ENCODE assay signal across 11 mouse cellular contexts in the genomic region with DNA sequence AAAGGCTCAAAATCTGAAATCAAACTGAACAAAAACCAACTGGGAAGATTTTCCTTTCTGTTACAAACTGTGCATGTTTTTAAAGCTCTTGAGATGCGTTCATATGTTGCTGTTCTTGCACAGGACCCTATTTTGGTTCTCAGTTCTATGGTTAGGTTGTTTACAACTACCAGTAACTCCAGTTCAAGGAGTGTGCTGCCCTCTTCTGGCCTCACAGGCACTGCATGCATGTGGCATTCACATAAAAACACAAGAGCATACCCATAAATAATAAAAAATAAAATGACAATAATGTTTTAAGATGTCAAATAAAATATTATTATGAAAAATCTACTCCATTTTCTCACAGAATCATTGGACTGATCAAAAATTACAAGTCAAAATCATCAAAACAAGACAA.
DNase-seq lines count a peak whose midpoint lies in the region; ATAC-seq and TF ChIP-seq lines count a peak whose summit lies in the region.
"Had no signal": no experiment of that assay in that cellular context is flagged by ENCODE, and none has a peak within 500 bp of the region (broad histone marks: within the 10 kb centered on the region; RNA-seq: fewer than 3 reads in every experiment).

No protein-coding gene starts in this region.

- no peak overlapping the region for H3K9ac ChIP-seq in heart, adult 2 months (ENCODE audit: low read depth, low read length)
- H3K9ac ChIP-seq: heart, embryonic 13.5 days; hindbrain, embryonic 15.5 days had no signal

- no peak for DNase-seq in heart, adult 2 months
- DNase-seq in heart, adult 11 months: no peak
- DNase-seq in lung, adult 2 months: no peak
- DNase-seq in lung, postnatal 10 days: no peak
- peak; percentile 33 for DNase-seq in ES-CJ7 (ENCODE audit: low read depth, low spot score)
- DNase-seq in brain, embryonic 14.5 days (ENCODE audit: low read depth): no peak

- no peak for TF ChIP-seq POLR2A in heart, adult 2 months (IDR thresholded peaks at IDR 0.05; ENCODE audit: insufficient read depth, low read depth, low read length)
- TF ChIP-seq POLR2A in lung, adult 2 months (IDR thresholded peaks at IDR 0.05; ENCODE audit: borderline replicate concordance, extremely low read depth, low read depth, low read length): no peak
- no peak for TF ChIP-seq POLR2A in brain, embryonic 14.5 days (IDR thresholded peaks at IDR 0.05; ENCODE audit: borderline replicate concordance, extremely low read depth, insufficient read depth, insufficient read length, poor library complexity, severe bottlenecking)

- H3K4me3 ChIP-seq in heart, adult 2 months: no peak overlapping the region
- H3K4me3 ChIP-seq in lung, adult 2 months (replicated peaks; ENCODE audit: extremely low read depth, low read depth, low read length): no peak overlapping the region
- H3K4me3 ChIP-seq: heart, embryonic 13.5 days; hindbrain, embryonic 15.5 days; limb, embryonic 10.5 days; myocyte had no signal

- H3K79me2 ChIP-seq in heart, adult 2 months (replicated peaks; ENCODE audit: control insufficient read depth, insufficient read depth, low read length): no peaks in the 10 kb centered on the region

- peak; percentile 43 for TF ChIP-seq CTCF in heart, adult 2 months (IDR thresholded peaks at IDR 0.05)
- peak; percentile 39 for TF ChIP-seq CTCF in lung, adult 2 months (IDR thresholded peaks at IDR 0.05; ENCODE audit: insufficient read depth, low read length)
- TF ChIP-seq CTCF in brain, embryonic 14.5 days (IDR thresholded peaks at IDR 0.05; ENCODE audit: borderline replicate concordance, extremely low read depth, insufficient read depth, insufficient read length): peak; percentile 10; the same call in 1 of the 2 replicates

- intact Hi-C loops in heart, adult 2 months (cut with DNase I): loop anchor here (5.0 kb wide), 1 partner anchor 823 kb away; no protein-coding TSS in a partner anchor

- H3K27me3 ChIP-seq in heart, adult 2 months (ENCODE audit: control insufficient read depth, insufficient read depth, low read length): no peaks in the 10 kb centered on the region
- H3K27me3 ChIP-seq: heart, embryonic 13.5 days; hindbrain, embryonic 15.5 days had no signal

- no peaks in the 10 kb centered on the region for H3K4me1 ChIP-seq in heart, adult 2 months (ENCODE audit: control insufficient read depth, insufficient read depth, low read length)
- H3K4me1 ChIP-seq in lung, adult 2 months (ENCODE audit: control insufficient read depth, insufficient read depth, low read length): no peaks in the 10 kb centered on the region
- H3K4me1 ChIP-seq: heart, embryonic 13.5 days; hindbrain, embryonic 15.5 days; limb, embryonic 10.5 days had no signal

- no peak for ATAC-seq in activated CD4-positive, CD25-positive, alpha-beta regulatory T cell, adult 4 months

- no peak overlapping the region for H3K27ac ChIP-seq in heart, adult 2 months
- H3K27ac ChIP-seq: heart, embryonic 13.5 days; hindbrain, embryonic 15.5 days; limb, embryonic 10.5 days had no signal

- WGBS in heart, adult 2 months: 84% methylated on average over 1 of the region's 1 CpGs
- WGBS in lung, adult 2 months: 80% methylated on average over 1 of the region's 1 CpGs

- no peak for TF ChIP-seq EP300 in heart, adult 2 months (IDR thresholded peaks at IDR 0.05; ENCODE audit: insufficient read depth, low read depth, low read length)

- H3K36me3 ChIP-seq in heart, adult 2 months (ENCODE audit: control insufficient read depth, insufficient read depth, low read length): no peaks in the 10 kb centered on the region
- H3K36me3 ChIP-seq: heart, embryonic 13.5 days; hindbrain, embryonic 15.5 days had no signal
